In the genomic region with DNA sequence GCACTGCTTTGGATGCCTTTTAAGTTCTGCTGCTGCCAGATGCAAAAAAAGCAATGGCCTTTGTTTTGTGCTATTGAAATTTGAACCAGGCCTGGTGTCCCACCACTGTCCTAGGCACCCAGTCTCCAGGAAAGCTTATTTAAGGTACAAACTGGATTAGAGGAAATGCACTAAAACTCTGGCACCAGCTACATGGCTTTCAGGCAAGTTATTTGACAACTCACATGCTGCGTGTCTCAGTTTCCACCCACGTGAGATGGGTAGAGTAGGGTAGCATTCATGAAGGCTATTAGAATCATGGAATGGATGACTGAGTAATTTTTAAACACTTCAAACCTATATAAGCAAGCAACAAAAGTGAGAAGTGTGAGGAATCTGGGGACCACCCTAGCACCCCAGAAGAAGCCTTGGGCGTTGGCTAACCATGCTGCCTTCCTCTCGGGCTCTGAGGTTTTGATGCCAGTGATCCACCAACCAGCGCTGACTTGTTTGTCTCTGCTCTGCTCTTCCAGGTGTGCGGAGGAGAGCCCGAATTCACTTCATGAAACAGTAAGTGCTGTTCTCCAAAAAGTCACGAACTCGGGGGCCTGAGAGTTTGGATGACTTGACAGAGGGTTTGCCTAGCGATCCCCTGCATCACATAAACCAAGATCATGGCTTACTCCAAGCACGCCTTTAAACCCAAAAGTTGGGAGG, we compare ENCODE assay signal across 21 mouse cellular contexts. TPM values are rescaled to one million over a fixed set of nuclear protein-coding genes. Genes with fewer than 3 reads are reported as not detected.
DNase-seq lines count a peak whose midpoint lies in the region; ATAC-seq lines count a peak whose summit lies in the region.
"Had no signal": no experiment of that assay in that cellular context is flagged by ENCODE, and none has a peak within 500 bp of the region (broad histone marks: within the 10 kb centered on the region; RNA-seq: fewer than 3 reads in every experiment).

No protein-coding gene starts in this region.

- 0 out of 2 replicates have a peak, but pooled peaks have one; percentile 52 for ATAC-seq in frontal cortex, adult (ENCODE audit: low TSS enrichment)
- ATAC-seq in monocyte, adult 5-6 weeks (replicated peaks; ENCODE audit: insufficient number of reproducible peaks, low FRiP score, low TSS enrichment, poor library complexity, severe bottlenecking): no peak
- ATAC-seq: CD4-positive, CD25-positive, alpha-beta regulatory T cell, adult 4 months; forebrain, embryonic 14.5 days; hindbrain, embryonic 16.5 days; inflammation-experienced regulatory T-cells, adult 6 months had no signal

- DNase-seq in frontal cortex, postnatal 25 days (ENCODE audit: low spot score in 2 of 2): no peak
- peak; percentile 9 for DNase-seq in brain, adult 2 months (ENCODE audit: low read depth, low spot score)
- DNase-seq in thymus, postnatal 10 days (ENCODE audit: low spot score in 2 of 2): peak; percentile 72 to 74
- peak; percentile 73 for DNase-seq in thymus, postnatal 4 days
- DNase-seq in embryo, embryonic 10 days (ENCODE audit: low spot score): no peak
- DNase-seq: adrenal gland, adult 8-10 months; B cell, adult 2 months; cerebellum, adult 11-12 months; cerebellum, adult 9-11 months; embryo, embryonic 11 days; gastrocnemius, postnatal 10 days; heart, adult 2 months; heart, postnatal 10 days; heart, postnatal 4 days had no signal

RNA-seq across cellular contexts. Expression of a gene that starts 11.1 kb away (rescaled TPM):
- total RNA-seq in monocyte, adult 5-6 weeks (2017): 2.2 to 2.3 TPM in 2 of 3 replicates, not detected in the other
- total RNA-seq: adrenal gland, postnatal 4 days had no signal

RNA-seq across cellular contexts. Expression of a gene that starts 11.7 kb away (rescaled TPM):
- total RNA-seq in monocyte, adult 5-6 weeks (2017): not detected in 3 replicates

RNA-seq across cellular contexts. Expression of a gene that starts 39.5 kb away (rescaled TPM):
- total RNA-seq in monocyte, adult 5-6 weeks (2017): 2.0 to 4.0 TPM in 2 of 3 replicates, not detected in the other

Comparison
In these comparisons a context has a peak if more than half of its experiments do, and no peak if none do; other contexts are left out.
1. DNase-seq: peak in brain, adult 2 months (single experiment), thymus, postnatal 10 days (2 of 2) and thymus, postnatal 4 days (single experiment); none in frontal cortex, postnatal 25 days (0 of 2) and embryo, embryonic 10 days (single experiment).